Mouse (Mus musculus) olfactory bulb, adult 2 months (tissue): Measurements from ENCODE around the gene Htr6. TPM values are rescaled to one million over a fixed set of nuclear protein-coding genes. Genes with fewer than 3 reads are reported as not detected.

Experiments
- H3K27ac ChIP-seq: fragments of 200-500 bp; 2 replicates; pipeline ENCODE4 v1.5.1; 2012; ENCODE audit warnings: low read depth, low read length; ENCODE audit not compliant: insufficient read depth
- H3K4me1 ChIP-seq: fragments of 200-500 bp; 2 replicates; pipeline ENCODE4 v1.6.1; 2012; ENCODE audit warnings: low read length; ENCODE audit not compliant: control insufficient read depth, insufficient read depth
- H3K4me3 ChIP-seq: fragments of 200-500 bp; 2 replicates; pipeline ENCODE4 v1.5.1; 2012; ENCODE audit warnings: mild to moderate bottlenecking, low read depth, low read length, moderate library complexity; ENCODE audit not compliant: insufficient read depth
- CTCF ChIP-seq: fragments of 200-500 bp; IDR thresholded peaks from 2 replicates; pipeline ENCODE4 v1.5.1; 2012; ENCODE audit warnings: low read depth, mild to moderate bottlenecking, low read length, moderate library complexity; ENCODE audit not compliant: insufficient read depth
- POLR2A ChIP-seq: fragments of 200-500 bp; IDR thresholded peaks from 2 replicates; pipeline ENCODE4 v1.6.1; 2012; ENCODE audit warnings: mild to moderate bottlenecking, low read depth, low read length, moderate library complexity; ENCODE audit not compliant: insufficient read depth
- WGBS: fragments of 180-500 bp; shearing (Covaris S2); methylation state at CpG from one replicate; pipeline ENCODE4 v1.1.7; 2018; 5-methylcytosine and 5-hydroxymethylcytosine counted together
- polyA plus RNA-seq: library from polyadenylated mRNA; stranded (reverse); fragments of >200 nt; gene quantifications from 2 replicates; pipeline ENCODE4 v1.2.4, GENCODE M21; 2012; ENCODE audit warnings: low replicate concordance; ENCODE audit not compliant: missing spikeins, insufficient read depth, insufficient read length

Htr6 gene
- polyA plus RNA-seq, 1 experiment: not detected

- Histone ChIP-seq H3K27ac (no peak overlapping the region), H3K4me3 (no peak overlapping the region), H3K4me1 (peaks cover 15% of the 10 kb centered on the region)
- TF ChIP-seq CTCF (no peak), POLR2A (no peak)
- WGBS: 89% methylated on average over 7 of the region's 7 CpGs
These were observed 4.9 kb upstream of the Htr6 start for GRCm38 (mm10) chr4:139080259-139080658.

- H3K27ac ChIP-seq: no peak overlapping the region
These were observed 4.1 kb upstream of the Htr6 start for GRCm38 (mm10) chr4:139079439-139079838.

GRCm38 (mm10) chr4:139078726-139079125 is 3.4 kb upstream of the Htr6 start:
- Histone ChIP-seq H3K4me3 (no peak overlapping the region), H3K27ac (no peak overlapping the region), H3K4me1 (peaks cover 20% of the 10 kb centered on the region)
- TF ChIP-seq CTCF (no peak), POLR2A (no peak)
- WGBS: 27% methylated on average over 4 of the region's 4 CpGs

More at GRCm38 (mm10) chr4:139079439-139079838, 4.1 kb upstream of the Htr6 start:
- Histone ChIP-seq H3K4me1 (peaks cover 20% of the 10 kb centered on the region), H3K4me3 (no peak overlapping the region)
- TF ChIP-seq POLR2A (no peak), CTCF (no peak)
- 86% methylated on average over 11 of the region's 11 CpGs for WGBS

GRCm38 (mm10) chr4:139078313-139078712 is 2.9 kb upstream of the Htr6 start:
- H3K4me3 ChIP-seq: no peak overlapping the region
- H3K27ac ChIP-seq: no peak overlapping the region
- H3K4me1 ChIP-seq: peaks cover 17% of the 10 kb centered on the region
- no peak for TF ChIP-seq CTCF
- no peak for TF ChIP-seq POLR2A
- 29% methylated on average over 2 of the region's 2 CpGs for WGBS

- H3K4me1 ChIP-seq: peaks cover 9% of the 10 kb centered on the region; the same call in 1 of the 2 replicates
- 38% methylated on average over 5 of the region's 5 CpGs for WGBS
- H3K27ac ChIP-seq: no peak overlapping the region
- TF ChIP-seq CTCF: no peak
- TF ChIP-seq POLR2A: no peak
- H3K4me3 ChIP-seq: no peak overlapping the region
These were observed 545 bp upstream of the Htr6 start for GRCm38 (mm10) chr4:139075915-139076314.

- Histone ChIP-seq H3K27ac (no peak overlapping the region), H3K4me3 (no peak overlapping the region), H3K4me1 (peaks cover 9% of the 10 kb centered on the region; the same call in 1 of the 2 replicates)
- TF ChIP-seq CTCF: no peak
- no peak for TF ChIP-seq POLR2A
- WGBS: 38% methylated on average over 29 of the region's 29 CpGs
These were observed 1.3 kb downstream of the Htr6 start for GRCm38 (mm10) chr4:139074060-139074459.

GRCm38 (mm10) chr4:139068287-139068686 is 7.1 kb downstream of the Htr6 start:
- no peak for TF ChIP-seq CTCF

GRCm38 (mm10) chr4:139064831-139065230 is 10.5 kb downstream of the Htr6 start:
- TF ChIP-seq CTCF (no peak), POLR2A (no peak)
- H3K27ac ChIP-seq: no peak overlapping the region
- no peak overlapping the region for H3K4me3 ChIP-seq
- 90% methylated on average over 5 of the region's 5 CpGs for WGBS
- no peaks in the 10 kb centered on the region for H3K4me1 ChIP-seq

More at GRCm38 (mm10) chr4:139068287-139068686, 7.1 kb downstream of the Htr6 start:
- no peak overlapping the region for H3K27ac ChIP-seq
- 26% methylated on average over 4 of the region's 4 CpGs for WGBS
- H3K4me1 ChIP-seq: no peaks in the 10 kb centered on the region
- no peak overlapping the region for H3K4me3 ChIP-seq

GRCm38 (mm10) chr4:139059569-139059968 is 15.8 kb downstream of the Htr6 start:
- H3K27ac ChIP-seq: no peak overlapping the region
- 46% methylated on average over 7 of the region's 7 CpGs for WGBS
- no peak overlapping the region for H3K4me3 ChIP-seq
- TF ChIP-seq CTCF (no peak), POLR2A (no peak)
- H3K4me1 ChIP-seq: peaks cover 7% of the 10 kb centered on the region

- TF ChIP-seq CTCF (no peak), POLR2A (no peak)
- 90% methylated on average over 5 of the region's 5 CpGs for WGBS
These were observed 17.3 kb downstream of the Htr6 start for GRCm38 (mm10) chr4:139058029-139058428.

More at GRCm38 (mm10) chr4:139058029-139058428, 17.3 kb downstream of the Htr6 start:
- Histone ChIP-seq H3K4me1 (peaks cover 14% of the 10 kb centered on the region), H3K27ac (no peak overlapping the region), H3K4me3 (no peak overlapping the region)
